Mouse (Mus musculus) gastrocnemius, adult 18-20 months (tissue): ENCODE results near the gene Gh. TPM values are rescaled to one million over a fixed set of nuclear protein-coding genes. Genes with fewer than 3 reads are reported as not detected.
"Not testable (repeated sequence)": the region's sequence is repeated elsewhere in the genome, so short reads cannot be mapped to it uniquely, and the experiment has no call there.

Source experiments
- DNase-seq: peaks from one replicate; pipeline ENCODE4 v3.0.0; 2021; ENCODE audit warnings: low spot score
- long read RNA-seq, 2 experiments: library from polyadenylated mRNA; stranded (forward); transcript quantifications; one replicate each; pipeline ENCODE4 v2.0.0; 2021
- total RNA-seq, 2 experiments: library from RNA; stranded (reverse); gene quantifications; 2 replicates each; pipeline ENCODE4 v1.2.3; 2021

The Gh gene
- not detected for total RNA-seq
- long read RNA-seq, experiment 1 = 0 reads
- long read RNA-seq, experiment 2 = 0 reads

DNA sequence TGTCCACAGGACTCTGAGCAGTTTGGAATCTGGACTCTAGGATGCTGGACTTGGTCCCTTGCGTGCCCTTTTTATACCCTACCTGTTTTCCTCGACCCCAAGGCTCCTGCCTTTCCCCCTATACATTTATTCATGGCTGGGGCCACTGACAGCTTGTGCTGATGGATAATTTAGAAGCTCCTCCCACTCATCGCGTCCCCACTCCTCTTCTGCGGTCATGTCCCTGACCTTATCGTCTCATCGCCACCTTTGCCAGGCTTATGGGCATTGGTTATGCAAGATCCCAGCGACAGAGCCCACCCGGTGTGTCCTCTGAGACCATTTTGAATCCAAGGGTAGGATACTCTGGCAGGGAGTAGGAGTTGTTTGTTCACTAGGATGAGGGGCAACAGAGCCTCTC, at the start of gene Gh:
Gene Gh (minus strand): TSS at position 101 of the 400 bp plus-strand sequence.
- DNase-seq = no peak

GRCm38 (mm10) chr11:106351253-106351652, 49.6 kb upstream of the Gh start:
- DNase-seq = no peak

- peak; percentile 82 for DNase-seq
Observed at GRCm38 (mm10) chr11:106350853-106351252, 49.2 kb upstream of the Gh start.

GRCm38 (mm10) chr11:106349772-106350171, 48.1 kb upstream of the Gh start:
- DNase-seq = no peak

DNA sequence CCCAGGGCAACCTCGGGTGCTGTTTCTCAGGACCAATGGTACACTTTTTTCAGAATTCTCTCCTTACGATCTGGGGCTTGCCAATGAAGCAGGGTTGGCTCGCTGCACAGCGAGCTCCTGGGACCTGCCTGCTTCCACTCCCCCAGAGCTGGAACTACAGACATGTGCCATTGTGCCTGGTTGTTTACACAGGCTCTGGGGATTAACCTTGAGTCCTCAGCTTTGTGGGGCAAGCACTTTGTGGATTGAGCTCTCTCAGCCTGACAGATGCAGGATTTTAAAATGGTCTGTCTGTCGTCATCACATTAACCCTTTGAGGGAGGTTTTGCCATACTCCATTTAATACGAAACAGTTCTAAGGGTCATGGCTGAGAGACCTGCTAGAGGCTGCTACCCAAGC, 43.2 kb upstream of the Gh start:
- no peak for DNase-seq

GRCm38 (mm10) chr11:106340990-106341520, 39.4 kb upstream of the Gh start:
- peak; percentile 81 for DNase-seq

DNA sequence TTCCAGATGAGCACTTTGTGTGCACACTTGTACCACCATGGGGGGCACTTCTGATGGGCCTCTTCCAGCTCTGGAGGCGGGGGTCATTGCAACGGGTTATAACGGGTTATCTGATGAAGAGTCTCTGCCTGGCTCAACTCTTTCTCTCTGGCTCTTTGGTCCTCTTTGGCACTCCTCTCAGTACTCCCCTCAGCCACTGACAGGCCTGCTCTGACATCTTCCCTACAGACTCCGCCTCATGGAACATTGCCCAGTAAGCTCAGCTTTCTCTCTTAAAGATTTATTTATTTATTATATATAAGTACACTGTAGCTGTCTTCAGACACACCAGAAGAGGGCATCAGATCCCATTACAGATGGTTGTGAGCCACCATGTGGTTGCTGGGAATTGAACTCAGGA, 37.7 kb upstream of the Gh start:
- DNase-seq = not testable (repeated sequence)

- no peak for DNase-seq
Observed at GRCm38 (mm10) chr11:106338870-106339269, 37.2 kb upstream of the Gh start.

GRCm38 (mm10) chr11:106338029-106338428, 36.4 kb upstream of the Gh start:
- peak; percentile 53 for DNase-seq

DNA sequence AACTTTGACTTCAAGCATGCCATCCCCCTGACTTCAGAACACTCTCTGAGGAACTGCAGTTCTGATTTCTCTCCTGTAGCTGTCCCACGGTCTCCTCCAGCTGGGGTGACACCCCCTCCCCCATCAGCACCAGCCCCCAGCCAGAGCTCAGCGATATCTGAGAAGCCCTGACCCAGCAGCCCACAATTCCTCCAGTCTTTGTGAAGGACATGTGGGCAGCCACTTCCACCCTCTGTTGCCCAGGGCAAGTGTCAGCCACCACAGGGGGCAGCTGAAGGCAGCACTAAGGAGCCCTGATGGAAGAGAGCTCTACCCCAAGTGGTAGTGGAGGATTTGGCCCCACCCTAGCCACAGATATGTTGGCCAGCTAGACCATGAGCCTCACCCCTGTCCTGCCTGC, 32.4 kb upstream of the Gh start:
- DNase-seq = peak; percentile 62

- DNase-seq = peak; percentile 69
Observed at GRCm38 (mm10) chr11:106332458-106332857, 30.8 kb upstream of the Gh start.

DNA sequence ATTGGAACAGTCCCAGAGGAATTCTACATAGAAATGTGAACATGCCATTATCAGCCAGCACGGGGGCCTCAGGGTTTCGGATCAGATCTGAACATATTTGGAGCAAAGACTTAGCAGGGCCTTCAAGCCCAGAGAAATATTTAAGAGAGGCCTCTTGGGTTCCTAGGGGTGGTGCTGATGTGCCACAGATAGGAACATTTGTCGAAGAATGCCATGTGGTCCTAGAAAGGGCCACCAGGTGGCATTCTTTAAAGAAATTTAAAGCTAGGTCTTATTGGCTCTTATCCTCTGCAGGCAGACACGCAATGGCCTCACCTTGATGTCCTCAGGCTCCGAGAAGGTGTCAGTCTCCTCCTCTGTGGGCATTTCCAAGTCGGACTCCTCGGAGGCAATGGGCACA, 28.0 kb upstream of the Gh start:
- peak; percentile 46 for DNase-seq

- peak; percentile 52 for DNase-seq
Observed at GRCm38 (mm10) chr11:106329128-106329527, 27.5 kb upstream of the Gh start.

DNA sequence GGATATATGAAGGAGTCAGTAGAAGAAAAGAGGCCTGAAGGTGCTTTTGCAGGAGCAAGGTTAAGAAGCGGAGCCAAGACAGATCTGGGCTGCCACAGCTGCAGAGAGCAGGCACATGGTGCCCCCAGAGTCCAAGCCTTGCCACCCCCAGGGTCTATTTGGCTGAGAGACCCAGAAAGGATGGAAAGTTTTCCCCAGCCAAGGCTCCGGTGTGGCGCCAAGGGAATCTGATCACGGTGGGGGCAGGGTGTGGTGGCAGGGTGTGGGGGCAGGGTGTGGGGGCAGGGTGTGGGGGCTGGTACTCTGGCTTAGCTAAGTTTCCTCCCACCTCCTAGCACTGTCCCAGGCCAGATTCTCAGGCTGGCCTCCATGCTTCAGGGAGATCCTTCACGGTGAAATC, 26.9 kb upstream of the Gh start:
- DNase-seq = peak; percentile 81

DNA sequence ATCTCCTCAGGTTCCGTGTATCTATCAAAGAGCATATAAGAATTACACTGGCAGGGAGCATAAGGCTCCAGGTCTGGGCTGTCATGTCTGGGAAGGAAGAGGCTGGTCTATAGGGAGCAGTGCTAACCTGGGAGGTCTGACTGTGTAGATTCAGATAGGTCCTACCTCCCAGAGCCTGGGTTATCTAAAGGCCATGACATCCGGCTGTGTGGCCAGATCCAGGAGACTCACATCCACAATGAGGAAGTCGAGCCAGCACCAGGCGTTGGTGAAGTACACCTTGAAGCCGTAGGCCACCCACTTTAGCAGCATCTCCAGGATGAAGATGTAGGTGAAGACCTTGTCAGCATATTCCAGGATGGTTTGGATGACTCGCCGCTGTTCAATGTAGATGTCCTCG, 24.8 kb upstream of the Gh start:
- DNase-seq = no peak

DNA sequence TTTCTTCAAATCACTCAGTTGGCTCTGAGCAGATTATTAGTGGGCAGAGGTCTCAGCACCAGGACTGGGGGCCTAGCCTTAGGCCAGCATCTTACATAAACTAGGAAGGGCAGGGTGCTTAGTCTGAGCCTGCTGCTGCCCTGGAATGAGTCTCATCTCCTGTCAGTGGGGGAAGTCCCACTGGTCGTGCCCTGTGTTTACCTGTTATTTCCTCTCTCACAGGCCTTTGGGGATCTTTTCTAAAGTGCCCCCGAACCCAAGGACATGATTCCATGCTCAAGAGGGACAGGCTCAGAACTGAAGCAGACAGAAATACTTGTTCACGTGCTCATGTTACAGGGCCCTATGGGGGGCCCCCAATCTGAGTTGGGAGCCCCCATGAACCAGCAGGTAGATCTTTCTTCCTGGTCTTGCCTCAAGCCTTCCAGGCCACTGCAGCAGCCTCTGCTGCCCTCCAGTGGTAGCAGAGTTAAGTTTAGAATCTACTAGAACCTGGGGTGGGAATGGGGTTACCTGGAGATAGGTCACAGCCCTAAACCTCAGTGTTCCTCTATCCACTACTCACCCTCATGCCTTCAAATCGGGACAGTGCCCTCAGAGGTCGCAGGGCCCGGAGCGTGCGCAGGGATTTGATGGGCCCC, 24.0 kb upstream of the Gh start:
- DNase-seq = peak; percentile 49

DNA sequence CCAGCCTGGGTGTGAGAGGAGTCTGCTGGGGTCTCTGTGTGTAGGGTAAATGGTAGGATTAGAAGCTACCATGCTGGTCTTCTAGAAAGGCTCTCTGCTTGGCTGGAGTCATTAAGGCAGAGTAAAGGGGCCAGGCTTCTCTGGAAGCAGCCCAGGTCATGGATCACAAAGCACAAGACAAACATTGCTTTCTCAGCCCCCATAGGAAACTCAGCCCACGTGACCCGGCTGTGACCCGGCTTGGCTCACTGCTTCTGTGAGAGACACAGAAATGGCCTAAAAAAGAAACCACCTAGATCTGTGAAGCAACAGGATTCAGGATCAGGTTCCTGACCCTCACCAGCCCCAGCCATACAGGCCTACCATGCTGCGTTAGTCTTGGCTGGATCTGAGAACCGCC, 23.2 kb upstream of the Gh start:
- DNase-seq = no peak

DNA sequence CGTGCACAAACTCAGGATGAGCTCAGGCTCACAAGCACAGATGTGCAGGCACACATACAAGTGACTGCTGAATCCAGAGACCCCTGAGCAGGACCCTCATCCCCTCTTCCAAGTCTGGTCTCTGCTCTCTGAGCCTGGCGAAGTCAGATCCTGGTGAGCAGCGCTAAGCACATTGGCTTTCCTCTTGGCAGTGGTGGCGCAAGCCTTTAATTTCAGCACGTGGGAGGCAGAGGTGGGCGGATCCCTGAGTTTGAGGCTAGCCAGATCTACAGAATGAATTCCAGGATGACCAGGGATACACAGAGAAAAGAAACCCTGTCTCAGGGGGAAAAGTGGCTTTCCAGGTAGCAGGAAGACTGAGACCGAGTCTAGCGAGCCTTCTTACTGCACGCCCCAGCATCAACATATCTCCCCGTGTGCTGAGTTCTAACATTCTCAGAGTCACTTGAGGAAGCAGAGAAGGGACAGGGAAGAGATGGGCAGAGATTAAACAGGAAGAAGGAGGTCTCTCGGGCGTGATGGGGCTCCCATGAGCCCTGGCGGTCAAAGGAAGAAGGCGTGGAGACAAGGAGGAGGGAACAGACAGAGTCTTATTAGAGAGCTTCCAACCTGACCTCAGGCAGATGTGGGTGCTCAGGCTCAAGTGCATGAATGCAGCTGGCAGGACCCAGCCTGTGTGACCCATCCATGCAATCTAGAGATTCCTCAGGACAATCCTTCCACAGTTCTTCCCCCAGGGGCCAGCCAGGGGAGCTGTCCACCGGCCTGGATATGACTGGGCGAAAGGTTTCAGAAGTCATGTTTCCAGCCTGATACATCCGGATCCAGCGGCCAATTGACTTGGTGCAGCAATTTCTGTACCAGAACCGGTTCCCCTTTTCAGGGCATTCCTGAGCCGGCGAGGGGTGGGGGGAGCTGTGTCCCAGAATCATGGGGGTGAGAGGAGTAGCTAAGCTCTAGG, 17.0 kb upstream of the Gh start:
- no peak for DNase-seq

DNA sequence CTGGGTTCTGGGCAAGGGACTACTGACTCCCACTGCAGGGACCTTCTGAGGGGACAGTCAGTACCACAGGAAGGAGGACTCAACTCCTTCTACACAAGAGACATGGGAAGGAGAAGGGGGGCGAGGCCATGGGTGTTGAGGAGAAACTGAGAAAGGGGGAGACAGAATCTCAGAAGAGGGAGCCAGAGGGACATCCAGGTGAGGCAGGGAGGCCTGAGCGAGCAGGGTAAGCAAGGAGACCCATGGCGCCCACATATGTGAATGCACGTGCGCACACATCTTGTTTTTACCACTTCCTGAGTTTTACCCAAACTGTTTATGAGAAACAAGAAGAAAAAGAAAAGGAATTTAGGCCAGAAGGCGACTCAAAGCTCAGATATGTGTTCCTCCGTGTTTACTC, 16.1 kb upstream of the Gh start:
- no peak for DNase-seq

DNA sequence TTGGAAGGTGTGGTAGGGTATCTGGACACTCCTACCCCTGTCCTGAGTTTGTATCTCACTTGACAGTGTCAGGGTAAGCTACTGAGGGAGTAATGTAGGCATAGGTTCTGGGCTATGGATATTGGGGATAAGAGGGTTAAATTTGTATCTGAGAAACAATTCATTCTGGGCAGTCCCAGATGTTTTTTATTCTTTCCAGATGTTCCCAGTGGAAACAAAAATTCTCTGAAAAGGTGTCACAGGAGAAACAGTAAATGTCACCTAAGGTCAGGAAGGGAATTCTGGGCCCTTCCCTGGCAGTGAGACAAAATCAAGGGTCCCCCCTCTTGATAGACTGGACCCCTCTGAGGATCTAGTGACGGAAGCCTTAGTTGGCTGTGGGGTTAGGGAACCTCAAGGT, 14.8 kb upstream of the Gh start:
- DNase-seq = no peak

GRCm38 (mm10) chr11:106314333-106314812, 12.7 kb upstream of the Gh start, which contains the start of gene Cd79b:
TSS of gene Cd79b (minus strand) at chr11:106314762.
- DNase-seq = no peak

DNA sequence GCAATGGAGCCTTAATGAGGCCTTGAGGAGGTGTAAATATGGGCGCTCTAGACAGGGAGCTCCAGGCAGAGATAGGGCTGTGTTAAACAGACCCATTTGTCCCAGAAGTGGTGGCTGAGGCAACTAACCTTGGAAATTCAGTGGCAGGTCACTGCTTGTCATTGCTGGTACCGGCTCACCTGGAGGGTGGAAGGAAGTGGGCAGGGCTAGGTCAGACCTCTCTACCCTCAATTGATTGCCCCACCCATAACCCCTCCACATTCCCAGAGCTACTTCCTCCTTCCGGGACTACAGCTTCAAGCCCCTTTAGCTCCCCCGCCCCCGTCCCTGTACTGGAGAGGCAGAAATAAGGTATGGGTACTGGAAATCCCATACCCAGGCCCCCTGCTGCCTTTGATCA, 11.9 kb upstream of the Gh start:
- no peak for DNase-seq
